Mouse (Mus musculus) limb, embryonic 10.5 days (tissue): Measurements from ENCODE around the gene Ocrl. TPM values are rescaled to one million over a fixed set of nuclear protein-coding genes. Genes with fewer than 3 reads are reported as not detected.

Experiments used
- DNase-seq: peaks from one replicate; pipeline ENCODE4 v3.0.0-alpha.2; 2017; ENCODE audit warnings: low spot score
- H3K27ac ChIP-seq: fragments of 300-500 bp; sonication (generic); 2 replicates; pipeline ENCODE4 v1.5.1; 2016; ENCODE audit warnings: mild to moderate bottlenecking
- H3K27me3 ChIP-seq: fragments of 300-500 bp; sonication (generic); 2 replicates; pipeline ENCODE4 v1.6.1; 2016; ENCODE audit warnings: low read depth, mild to moderate bottlenecking; ENCODE audit not compliant: poor library complexity, severe bottlenecking
- H3K36me3 ChIP-seq: fragments of 300-500 bp; sonication (generic); 2 replicates; pipeline ENCODE4 v1.6.1; 2016; ENCODE audit warnings: mild to moderate bottlenecking, moderate library complexity
- H3K4me1 ChIP-seq: fragments of 300-500 bp; sonication (generic); 2 replicates; pipeline ENCODE4 v1.6.1; 2016
- H3K4me3 ChIP-seq: fragments of 300-500 bp; sonication (generic); 2 replicates; pipeline ENCODE4 v1.5.1; 2016; ENCODE audit warnings: mild to moderate bottlenecking, moderate library complexity
- H3K9me3 ChIP-seq: fragments of 300-500 bp; sonication (generic); replicated peaks from 2 replicates; pipeline ENCODE4 v1.6.1; 2016; ENCODE audit warnings: mild to moderate bottlenecking
- WGBS: fragments of 180-500 bp; shearing (Covaris S2); methylation state at CpG from one replicate; pipeline ENCODE4 v1.1.7; 2016; 5-methylcytosine and 5-hydroxymethylcytosine counted together
- polyA plus RNA-seq: library from polyadenylated mRNA; unstranded; fragments of >200 nt; fragmentation: Nextera tagmentation; extraction: Ambion mirVana; gene quantifications from 2 replicates; pipeline ENCODE4 v1.2.1, GENCODE M21; 2016

Ocrl gene
- polyA plus RNA-seq, 1 experiment from 2014 or later = 17.9 TPM

GRCm38 (mm10) chrX:47992606-47993005 is 80.4 kb downstream of the Ocrl start:
- Histone ChIP-seq H3K36me3 (no peaks in the 10 kb centered on the region), H3K27ac (no peak overlapping the region), H3K4me3 (no peak overlapping the region), H3K4me1 (no peaks in the 10 kb centered on the region), H3K9me3 (no peaks in the 10 kb centered on the region), H3K27me3 (no peaks in the 10 kb centered on the region)
- 20% methylated on average over 8 of the region's 8 CpGs for WGBS
- DNase-seq = peak; percentile 74

- Histone ChIP-seq H3K27me3 (no peaks in the 10 kb centered on the region), H3K27ac (no peak overlapping the region), H3K36me3 (no peaks in the 10 kb centered on the region), H3K4me3 (no peak overlapping the region), H3K9me3 (no peaks in the 10 kb centered on the region), H3K4me1 (no peaks in the 10 kb centered on the region)
- DNase-seq = no peak
- WGBS = 86% methylated on average over 8 of the region's 8 CpGs
These were observed 86.2 kb downstream of the Ocrl start for GRCm38 (mm10) chrX:47998412-47998811.

- H3K27me3 ChIP-seq = no peaks in the 10 kb centered on the region
- H3K4me3 ChIP-seq = no peak overlapping the region
- H3K36me3 ChIP-seq = no peaks in the 10 kb centered on the region
- H3K4me1 ChIP-seq = no peaks in the 10 kb centered on the region
- whole genome bisulfite sequencing = 71% methylated on average over 7 of the region's 7 CpGs
- H3K9me3 ChIP-seq = no peaks in the 10 kb centered on the region
- DNase-seq = no peak
- no peak overlapping the region for H3K27ac ChIP-seq
These were observed 89.0 kb downstream of the Ocrl start for GRCm38 (mm10) chrX:48001151-48001550.

GRCm38 (mm10) chrX:48004786-48005185 is 92.6 kb downstream of the Ocrl start:
- no peaks in the 10 kb centered on the region for H3K4me1 ChIP-seq
- WGBS = 81% methylated on average over 1 of the region's 1 CpGs
- H3K4me3 ChIP-seq = no peak overlapping the region
- no peak overlapping the region for H3K27ac ChIP-seq
- no peaks in the 10 kb centered on the region for H3K27me3 ChIP-seq
- H3K36me3 ChIP-seq = no peaks in the 10 kb centered on the region
- no peaks in the 10 kb centered on the region for H3K9me3 ChIP-seq
- DNase-seq = no peak

- WGBS = 64% methylated on average over 8 of the region's 8 CpGs
- Histone ChIP-seq H3K4me1 (no peaks in the 10 kb centered on the region), H3K27ac (no peak overlapping the region), H3K9me3 (no peaks in the 10 kb centered on the region), H3K4me3 (no peak overlapping the region), H3K36me3 (no peaks in the 10 kb centered on the region), H3K27me3 (no peaks in the 10 kb centered on the region)
- DNase-seq = no peak
These were observed 93.9 kb downstream of the Ocrl start for GRCm38 (mm10) chrX:48006062-48006461.

- Histone ChIP-seq H3K4me3 (no peak overlapping the region), H3K4me1 (no peaks in the 10 kb centered on the region), H3K9me3 (no peaks in the 10 kb centered on the region), H3K27ac (no peak overlapping the region), H3K36me3 (no peaks in the 10 kb centered on the region), H3K27me3 (no peaks in the 10 kb centered on the region)
- WGBS = 92% methylated on average over 3 of the region's 3 CpGs
- no peak for DNase-seq
These were observed 99.5 kb downstream of the Ocrl start for GRCm38 (mm10) chrX:48011656-48012055.

Other genes starting within 250 kb of the Ocrl start
- gene Smarca1, start 19.4 kb upstream of the Ocrl start, polyA plus RNA-seq = 13.7 and 22.1 TPM in 2 replicates
- 4.8 and 5.1 TPM in 2 replicates for gene Apln, start 122.5 kb downstream of the Ocrl start, polyA plus RNA-seq
- 0.43 and 2.6 TPM in 2 replicates for gene Xpnpep2, start 196.3 kb downstream of the Ocrl start, polyA plus RNA-seq
- 0.75 and 0.87 TPM in 2 replicates for gene Sash3, start 234.0 kb downstream of the Ocrl start, polyA plus RNA-seq